Comparison of ENCODE assay signal across 22 mouse cellular contexts in the genomic region with DNA sequence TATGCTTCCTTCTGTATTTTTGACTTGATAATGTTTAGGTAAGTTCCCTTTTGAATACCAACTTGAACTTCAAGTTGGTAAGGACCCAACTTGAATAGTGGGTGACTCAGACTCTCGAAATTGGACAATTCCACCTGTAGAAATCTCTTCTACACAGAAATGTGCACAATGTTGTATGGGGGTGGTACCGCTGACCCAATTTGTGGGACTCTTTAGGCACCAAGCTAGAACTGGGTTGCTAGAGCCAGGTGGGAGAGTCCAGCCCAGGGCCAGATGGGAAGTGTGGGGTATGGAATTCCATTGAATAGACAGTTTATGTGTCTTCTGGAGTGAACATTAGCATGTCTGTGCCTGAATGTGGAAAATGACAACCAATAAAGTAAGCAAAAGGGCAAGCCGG.
"Had no signal": no experiment of that assay in that cellular context is flagged by ENCODE, and none has a peak within 500 bp of the region (broad histone marks: within the 10 kb centered on the region; RNA-seq: fewer than 3 reads in every experiment).

No protein-coding gene starts in this region.

- ATAC-seq: hindbrain, embryonic 16.5 days; hindbrain, postnatal 0 days; inflammation-experienced regulatory T-cells, adult 6 months; intestine, embryonic 15.5 days; intestine, embryonic 16.5 days; intestine, postnatal 0 days had no signal

- DNase-seq: heart, postnatal 10 days; heart, postnatal 14 days; heart, postnatal 36 days; heart, postnatal 4 days; kidney, adult 11 months; kidney, adult 18-20 months; kidney, adult 2 months; kidney, adult 8-10 months; kidney, adult 9 months; kidney, postnatal 10 days; kidney, postnatal 14 days; kidney, postnatal 25 days; kidney, postnatal 36 days; kidney, postnatal 4 days; layer of hippocampus, adult 9-11 months; layer of hippocampus, postnatal 36 days had no signal
